Mouse (Mus musculus) bone marrow, adult 2 months (tissue): ENCODE results near the gene Olfr1215. TPM values are rescaled to one million over a fixed set of nuclear protein-coding genes. Genes with fewer than 3 reads are reported as not detected.
"Not testable (repeated sequence)": the region's sequence is repeated elsewhere in the genome, so short reads cannot be mapped to it uniquely, and the experiment has no call there.

Source experiments
- H3K27ac ChIP-seq: fragments of 200-500 bp; 2 replicates; pipeline ENCODE4 v1.5.1; 2012; ENCODE audit warnings: low read depth, mild to moderate bottlenecking, control low read depth, inconsistent platforms, low read length; ENCODE audit not compliant: control insufficient read depth, poor library complexity, insufficient read depth
- H3K4me1 ChIP-seq: fragments of 200-500 bp; 2 replicates; pipeline ENCODE4 v1.6.1; 2011; ENCODE audit warnings: low read length; ENCODE audit not compliant: control insufficient read depth, insufficient read depth
- H3K4me3 ChIP-seq: fragments of 200-500 bp; replicated peaks from 2 replicates; pipeline ENCODE3; 2011; ENCODE audit warnings: mild to moderate bottlenecking, low read depth, low read length, control low read depth; ENCODE audit not compliant: control insufficient read depth
- CTCF ChIP-seq: fragments of 200-500 bp; IDR thresholded peaks from 2 replicates; pipeline ENCODE4 v1.5.1; 2011; ENCODE audit warnings: low read length, control low read depth; ENCODE audit not compliant: control insufficient read depth, insufficient read depth
- POLR2A ChIP-seq: fragments of 200-500 bp; IDR thresholded peaks from 2 replicates; pipeline ENCODE4 v1.6.1; 2011; ENCODE audit warnings: low read depth, mild to moderate bottlenecking, control low read depth, low read length, borderline replicate concordance; ENCODE audit not compliant: control insufficient read depth
- WGBS: fragments of 180-500 bp; shearing (Covaris S2); methylation state at CpG from one replicate; pipeline ENCODE4 v1.1.7; 2018; 5-methylcytosine and 5-hydroxymethylcytosine counted together
- polyA plus RNA-seq: library from polyadenylated mRNA; stranded (reverse); fragments of >200 nt; gene quantifications from 2 replicates; pipeline ENCODE4 v1.2.4, GENCODE M21; 2011; ENCODE audit warnings: low replicate concordance; ENCODE audit not compliant: missing spikeins, insufficient read depth, insufficient read length

The Olfr1215 gene
- not detected in 2 replicates for polyA plus RNA-seq

- Histone ChIP-seq H3K4me3 (no peak within 1 kb of the TSS), H3K4me1 (no peaks in the 10 kb centered on the region), H3K27ac (no peak within 1 kb of the TSS)
- WGBS: 51% methylated on average over 2 of the region's 2 CpGs
- TF ChIP-seq POLR2A: no peak
- no peak for TF ChIP-seq CTCF
Measured at GRCm38 (mm10) chr2:89006873-89007272, at the start of gene Olfr1215. Gene Olfr1215 (minus strand): TSS chr2:89006973.

DNA sequence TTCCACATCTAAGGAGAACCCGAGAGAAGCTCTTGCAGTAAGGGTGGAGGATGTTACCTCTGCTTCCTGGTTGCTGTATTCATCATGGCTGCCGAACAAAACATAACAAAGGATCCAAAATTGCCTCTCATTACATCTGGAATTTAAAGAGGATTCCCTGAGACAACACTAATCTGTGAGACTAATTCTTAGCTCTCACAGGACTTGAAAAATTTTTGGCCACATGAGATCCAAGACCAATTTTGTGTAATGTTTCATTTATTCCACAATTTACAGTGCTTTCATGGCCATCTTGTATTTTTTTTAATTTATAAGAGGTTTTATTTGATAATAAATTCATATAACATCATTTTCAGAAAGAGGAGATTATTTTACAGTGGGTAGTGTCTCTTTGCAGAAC lies 25.2 kb upstream of the Olfr1215 start, which contains the start of gene Olfr1217:
Olfr1217 (minus strand) TSS at position 101 of the 400 bp plus-strand sequence.
- Histone ChIP-seq H3K4me1 (no peaks in the 10 kb centered on the region), H3K27ac (no peak within 1 kb of the TSS), H3K4me3 (no peak within 1 kb of the TSS)
- TF ChIP-seq CTCF (no peak), POLR2A (no peak)
- 36% methylated on average over 2 of the region's 2 CpGs for WGBS

- not testable (repeated sequence) for H3K4me3 ChIP-seq, H3K27ac ChIP-seq, H3K4me1 ChIP-seq
- 63% methylated on average over 3 of the region's 3 CpGs for WGBS
Measured at GRCm38 (mm10) chr2:89021436-89021835, 14.7 kb upstream of the Olfr1215 start.

DNA sequence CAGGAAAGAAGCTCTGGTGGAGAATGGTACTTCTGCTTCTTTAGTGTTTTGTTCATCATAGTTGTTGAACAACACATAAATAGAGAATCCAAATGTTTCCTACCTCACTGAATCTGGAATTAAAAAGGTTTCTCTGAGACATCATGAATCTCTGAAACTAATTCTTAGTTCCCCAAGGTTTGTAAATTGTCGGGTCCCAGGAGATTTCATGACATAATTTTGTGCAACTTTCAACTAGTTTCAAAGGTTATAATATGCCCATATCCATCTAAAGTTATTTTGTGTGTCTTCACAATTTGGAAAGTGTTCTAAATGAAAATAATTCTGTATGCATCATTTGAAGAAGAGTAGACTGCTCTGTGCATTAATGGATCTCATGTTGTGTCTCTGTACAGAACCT lies 11.5 kb upstream of the Olfr1215 start, which contains the start of gene Olfr1216:
Olfr1216 (minus strand) TSS at position 101 of the 400 bp plus-strand sequence.
- Histone ChIP-seq H3K27ac (no peak within 1 kb of the TSS), H3K4me3 (no peak within 1 kb of the TSS), H3K4me1 (no peaks in the 10 kb centered on the region)
- 74% methylated on average over 1 of the region's 1 CpGs for WGBS
- TF ChIP-seq POLR2A (no peak), CTCF (no peak)

DNA sequence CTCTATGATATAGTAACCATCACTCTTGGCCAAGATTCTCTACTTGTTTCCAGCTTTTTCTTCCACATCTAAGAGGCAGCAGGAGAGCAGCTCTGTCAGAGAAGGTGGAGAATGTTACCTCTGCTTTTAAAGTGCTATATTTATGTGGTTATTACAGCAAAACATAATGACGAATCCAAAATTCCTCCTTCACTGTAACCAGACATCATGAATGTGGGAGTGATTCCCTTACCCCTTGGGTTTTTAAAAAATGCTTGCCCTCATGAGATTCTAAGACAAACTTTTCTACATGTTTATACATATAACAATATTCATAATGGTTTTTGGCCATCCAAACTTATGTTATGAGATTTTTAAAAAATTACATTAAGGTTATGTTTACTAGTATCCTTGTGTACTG lies 14.2 kb downstream of the Olfr1215 start, which contains the start of gene Olfr1214:
Olfr1214 (minus strand) TSS at position 101 of the 400 bp plus-strand sequence.
- H3K4me1 ChIP-seq: no peaks in the 10 kb centered on the region
- TF ChIP-seq POLR2A: no peak
- no peak for TF ChIP-seq CTCF
- H3K27ac ChIP-seq: no peak within 1 kb of the TSS
- WGBS: 80% methylated on average over 1 of the region's 1 CpGs
- no peak within 1 kb of the TSS for H3K4me3 ChIP-seq

- H3K27ac ChIP-seq: no peak within 1 kb of the TSS
- H3K4me1 ChIP-seq: no peaks in the 10 kb centered on the region
- TF ChIP-seq CTCF (no peak), POLR2A (no peak)
- H3K4me3 ChIP-seq: no peak within 1 kb of the TSS
- WGBS: 63% methylated on average over 1 of the region's 1 CpGs
Measured at GRCm38 (mm10) chr2:88980181-88980580, 26.6 kb downstream of the Olfr1215 start, which contains the start of gene Gm13762. Gene Gm13762 (minus strand): TSS chr2:88980281.

- no peak within 1 kb of the TSS for H3K27ac ChIP-seq
- no peak for TF ChIP-seq POLR2A
- TF ChIP-seq CTCF: no peak
- H3K4me1 ChIP-seq: no peaks in the 10 kb centered on the region
- no peak within 1 kb of the TSS for H3K4me3 ChIP-seq
Measured at GRCm38 (mm10) chr2:88953669-88954068, 53.1 kb downstream of the Olfr1215 start, which contains the start of gene Olfr1212. Gene Olfr1212 (plus strand): TSS chr2:88953969.

Other genes starting within 250 kb of the Olfr1215 start
- 0.63 TPM in 1 of 2 replicates, not detected in the other for gene Olfr1199, start 246.5 kb downstream of the Olfr1215 start, polyA plus RNA-seq
- gene Olfr1200, start 236.5 kb downstream of the Olfr1215 start, polyA plus RNA-seq: not detected in 2 replicates
- not detected in 2 replicates for gene Olfr1201, start 213.9 kb downstream of the Olfr1215 start, polyA plus RNA-seq
- gene Olfr1202, start 192.5 kb downstream of the Olfr1215 start, polyA plus RNA-seq: not detected in 2 replicates
- not detected in 2 replicates for gene Olfr1205, start 177.2 kb downstream of the Olfr1215 start, polyA plus RNA-seq
- not detected in 2 replicates for gene Olfr1204, start 157.7 kb downstream of the Olfr1215 start, polyA plus RNA-seq
- gene Olfr1206, start 143.7 kb downstream of the Olfr1215 start, polyA plus RNA-seq: not detected in 2 replicates
- not detected in 2 replicates for gene Olfr1208, start 104.7 kb downstream of the Olfr1215 start, polyA plus RNA-seq
- gene Olfr1209, start 91.8 kb downstream of the Olfr1215 start, polyA plus RNA-seq: not detected in 2 replicates
- not detected in 2 replicates for gene Olfr1211, start 68.9 kb downstream of the Olfr1215 start, polyA plus RNA-seq
- gene Olfr1212, start 53.0 kb downstream of the Olfr1215 start, polyA plus RNA-seq: not detected in 2 replicates
- not detected in 2 replicates for gene Gm13762, start 26.7 kb downstream of the Olfr1215 start, polyA plus RNA-seq
- gene Olfr1214, start 14.3 kb downstream of the Olfr1215 start, polyA plus RNA-seq: not detected in 2 replicates
- gene Olfr1216, start 11.4 kb upstream of the Olfr1215 start, polyA plus RNA-seq: not detected in 2 replicates
- gene Olfr1217, start 25.1 kb upstream of the Olfr1215 start, polyA plus RNA-seq: not detected in 2 replicates
- not detected in 2 replicates for gene Olfr1218, start 54.2 kb upstream of the Olfr1215 start, polyA plus RNA-seq
- gene Olfr1219, start 76.5 kb upstream of the Olfr1215 start, polyA plus RNA-seq: 0.27 TPM in 1 of 2 replicates, not detected in the other
- gene Olfr1220, start 99.9 kb upstream of the Olfr1215 start, polyA plus RNA-seq: not detected in 2 replicates
- not detected in 2 replicates for gene Olfr1221, start 110.3 kb upstream of the Olfr1215 start, polyA plus RNA-seq
- gene Olfr1222, start 126.1 kb upstream of the Olfr1215 start, polyA plus RNA-seq: not detected in 2 replicates
- not detected in 2 replicates for gene Olfr1223, start 144.6 kb upstream of the Olfr1215 start, polyA plus RNA-seq
- gene Olfr1224-ps1, start 157.1 kb upstream of the Olfr1215 start, polyA plus RNA-seq: not detected in 2 replicates
- gene Olfr1225, start 167.7 kb upstream of the Olfr1215 start, polyA plus RNA-seq: not detected in 2 replicates
- gene Olfr1226, start 193.1 kb upstream of the Olfr1215 start, polyA plus RNA-seq: not detected in 2 replicates
- not detected in 2 replicates for gene Olfr1228, start 247.1 kb upstream of the Olfr1215 start, polyA plus RNA-seq